Mouse (Mus musculus): ENCODE measurements around the gene Olfr123. TPM values are rescaled to one million over a fixed set of nuclear protein-coding genes. Genes with fewer than 3 reads are reported as not detected.

The Olfr123 gene
- polyA plus RNA-seq (2012; ENCODE audit: low replicate concordance), result not detected in 2 replicates

GRCm38 (mm10) chr17:37793229-37793628 is at the start of gene Olfr123:
Olfr123 (plus strand) TSS chr17:37793529.

GRCm38 (mm10) chr17:37768307-37768706 is 25.0 kb upstream of the Olfr123 start, which contains the start of gene Olfr122:
Olfr122 (plus strand) TSS chr17:37768607.

GRCm38 (mm10) chr17:37799588-37799987 is 6.3 kb downstream of the Olfr123 start, which contains the start of gene Olfr124:
Olfr124 (plus strand) TSS chr17:37799888.

GRCm38 (mm10) chr17:37832649-37833048 is 39.3 kb downstream of the Olfr123 start, which contains the start of gene Olfr125:
Olfr125 (plus strand) TSS chr17:37832949.

GRCm38 (mm10) chr17:37847183-37847582 is 53.9 kb downstream of the Olfr123 start, which contains the start of gene Olfr126:
Olfr126 (plus strand) TSS chr17:37847483.

Other genes with a start within 250 kb of the Olfr123 start
- not detected in 2 replicates for gene Olfr112, start 224.1 kb upstream of the Olfr123 start, polyA plus RNA-seq (2012; ENCODE audit: low replicate concordance)
- gene Olfr113, start 215.9 kb upstream of the Olfr123 start, polyA plus RNA-seq (2012; ENCODE audit: low replicate concordance), result not detected in 2 replicates
- 0.18 TPM in 1 of 2 replicates, not detected in the other for gene Olfr114, start 200.8 kb upstream of the Olfr123 start, polyA plus RNA-seq (2012; ENCODE audit: low replicate concordance)
- gene Olfr115, start 166.4 kb upstream of the Olfr123 start, polyA plus RNA-seq (2012; ENCODE audit: low replicate concordance), result not detected in 2 replicates
- not detected in 2 replicates for gene Olfr116, start 166.3 kb upstream of the Olfr123 start, polyA plus RNA-seq (2012; ENCODE audit: low replicate concordance)
- not detected in 2 replicates for gene Olfr117, start 129.7 kb upstream of the Olfr123 start, polyA plus RNA-seq (2012; ENCODE audit: low replicate concordance)
- 0.19 TPM in 1 of 2 replicates, not detected in the other for gene Olfr118, start 126.5 kb upstream of the Olfr123 start, polyA plus RNA-seq (2012; ENCODE audit: low replicate concordance)
- not detected in 2 replicates for gene Olfr119, start 97.0 kb upstream of the Olfr123 start, polyA plus RNA-seq (2012; ENCODE audit: low replicate concordance)
- not detected in 2 replicates for gene Olfr120, start 71.7 kb upstream of the Olfr123 start, polyA plus RNA-seq (2012; ENCODE audit: low replicate concordance)
- gene Olfr121, start 44.7 kb upstream of the Olfr123 start, polyA plus RNA-seq (2012; ENCODE audit: low replicate concordance), result not detected in 2 replicates
- not detected in 2 replicates for gene Olfr122, start 24.9 kb upstream of the Olfr123 start, polyA plus RNA-seq (2012; ENCODE audit: low replicate concordance)
- not detected in 2 replicates for gene Olfr124, start 6.4 kb downstream of the Olfr123 start, polyA plus RNA-seq (2012; ENCODE audit: low replicate concordance)
- gene Olfr125, start 39.4 kb downstream of the Olfr123 start, polyA plus RNA-seq (2012; ENCODE audit: low replicate concordance), result not detected in 2 replicates
- not detected in 2 replicates for gene Olfr126, start 54.0 kb downstream of the Olfr123 start, polyA plus RNA-seq (2012; ENCODE audit: low replicate concordance)
- gene Olfr127, start 106.9 kb downstream of the Olfr123 start, polyA plus RNA-seq (2012; ENCODE audit: low replicate concordance), result not detected in 2 replicates
- gene Olfr128, start 127.0 kb downstream of the Olfr123 start, polyA plus RNA-seq (2012; ENCODE audit: low replicate concordance), result not detected in 2 replicates
- not detected in 2 replicates for gene Olfr761, start 159.6 kb downstream of the Olfr123 start, polyA plus RNA-seq (2012; ENCODE audit: low replicate concordance)